Mouse (Mus musculus): Measurements from ENCODE around the gene Tpp1. TPM values are rescaled to one million over a fixed set of nuclear protein-coding genes. Genes with fewer than 3 reads are reported as not detected.

Tpp1 gene
- polyA plus RNA-seq (2015; fragmentation: Nextera tagmentation; extraction: Ambion mirVana): 74.3 and 75.9 TPM in 2 replicates

DNA sequence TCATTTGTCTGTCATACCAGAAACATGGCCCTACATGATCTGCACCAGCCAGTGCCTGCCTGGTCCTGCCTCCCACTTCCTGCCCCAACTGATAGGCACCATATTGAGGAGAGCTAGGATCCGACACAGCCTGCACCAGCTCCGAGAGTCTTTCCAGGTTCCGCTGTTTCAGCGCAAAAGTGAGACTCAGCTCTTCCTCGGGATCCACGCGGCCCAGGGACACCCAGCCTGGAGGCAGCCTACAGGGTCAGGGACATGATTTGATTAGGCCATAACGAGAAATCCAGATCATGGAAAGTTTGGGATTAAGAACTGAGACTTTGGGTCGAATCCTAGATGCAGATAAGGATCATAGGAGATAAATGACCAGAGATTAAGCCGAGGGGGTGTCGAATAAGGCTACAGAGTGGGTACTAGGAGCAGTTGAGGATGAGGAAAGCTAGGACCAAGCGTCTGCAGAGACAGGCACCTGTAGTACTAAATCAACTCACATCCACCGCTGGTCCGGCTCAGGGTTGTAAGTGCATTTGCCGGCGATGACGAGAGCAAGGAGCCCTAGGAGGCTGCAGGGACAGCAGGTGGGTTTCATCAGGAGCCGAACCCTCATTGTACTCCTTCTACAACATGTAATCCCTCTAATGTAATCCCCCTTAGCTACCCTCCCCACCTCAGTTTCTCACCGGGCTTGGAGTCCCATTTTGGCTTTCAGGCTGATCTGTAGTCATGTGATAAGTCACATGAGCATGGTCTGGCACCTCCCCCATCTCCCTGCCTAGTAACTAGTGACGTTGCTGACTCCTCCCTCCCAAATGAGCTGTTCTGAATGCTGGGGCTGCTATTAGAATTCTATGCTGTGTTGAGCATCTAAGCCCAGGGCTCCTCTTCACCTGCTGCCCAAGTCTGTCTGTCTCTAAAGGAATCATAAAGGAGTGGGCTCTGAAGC is at the start of gene Tpp1:
Gene Tpp1 (minus strand): TSS at position 745 of the 943 bp plus-strand sequence.
- Histone ChIP-seq H3K9me3 (no peaks in the 10 kb centered on the region), H3K4me3 (peak within 1 kb of the TSS; percentile 61), H3K4me2 (peak within 1 kb of the TSS; percentile 69), H3K36me3 (peaks cover 57% of the 10 kb centered on the region), H3K4me1 (peaks cover 12% of the 10 kb centered on the region), H3K27me3 (no peaks in the 10 kb centered on the region), H3K9ac (peak within 1 kb of the TSS; percentile 52), H3K27ac (peak within 1 kb of the TSS; percentile 67)
- WGBS: 25% methylated on average over 20 of the region's 20 CpGs
- peak; percentile 82 for ATAC-seq (ENCODE audit: insufficient number of reproducible peaks, low FRiP score, low TSS enrichment, low read depth)

DNA sequence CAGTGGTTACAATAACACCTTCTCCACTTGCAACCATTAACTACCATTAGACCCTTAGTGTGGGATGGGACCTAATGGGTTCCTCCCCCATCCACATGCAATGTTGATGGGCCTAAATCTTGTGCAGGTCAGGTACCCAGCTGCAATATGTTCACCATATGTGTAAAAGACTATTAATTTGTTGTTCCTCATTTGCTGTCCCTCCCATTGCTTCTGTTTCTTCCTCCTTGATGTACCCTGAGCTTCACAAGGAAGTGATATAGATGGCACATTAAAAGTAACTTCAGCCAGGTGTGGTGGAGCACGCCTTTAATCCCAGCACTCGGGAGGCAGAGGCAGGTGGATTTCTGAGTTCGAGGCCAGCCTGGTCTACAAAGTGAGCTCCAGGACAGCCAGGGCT is 44.9 kb upstream of the Tpp1 start:
- H3K27ac ChIP-seq: no peak overlapping the region
- no peaks in the 10 kb centered on the region for H3K36me3 ChIP-seq
- no peak for ATAC-seq (ENCODE audit: insufficient number of reproducible peaks, low FRiP score, low TSS enrichment, low read depth)
- H3K27me3 ChIP-seq: no peaks in the 10 kb centered on the region
- H3K9me3 ChIP-seq: no peaks in the 10 kb centered on the region
- H3K4me2 ChIP-seq: no peak overlapping the region
- WGBS: 91% methylated on average over 3 of the region's 3 CpGs
- no peak overlapping the region for H3K9ac ChIP-seq
- H3K4me3 ChIP-seq: no peak overlapping the region
- no peaks in the 10 kb centered on the region; the same call in 1 of the 2 replicates for H3K4me1 ChIP-seq

DNA sequence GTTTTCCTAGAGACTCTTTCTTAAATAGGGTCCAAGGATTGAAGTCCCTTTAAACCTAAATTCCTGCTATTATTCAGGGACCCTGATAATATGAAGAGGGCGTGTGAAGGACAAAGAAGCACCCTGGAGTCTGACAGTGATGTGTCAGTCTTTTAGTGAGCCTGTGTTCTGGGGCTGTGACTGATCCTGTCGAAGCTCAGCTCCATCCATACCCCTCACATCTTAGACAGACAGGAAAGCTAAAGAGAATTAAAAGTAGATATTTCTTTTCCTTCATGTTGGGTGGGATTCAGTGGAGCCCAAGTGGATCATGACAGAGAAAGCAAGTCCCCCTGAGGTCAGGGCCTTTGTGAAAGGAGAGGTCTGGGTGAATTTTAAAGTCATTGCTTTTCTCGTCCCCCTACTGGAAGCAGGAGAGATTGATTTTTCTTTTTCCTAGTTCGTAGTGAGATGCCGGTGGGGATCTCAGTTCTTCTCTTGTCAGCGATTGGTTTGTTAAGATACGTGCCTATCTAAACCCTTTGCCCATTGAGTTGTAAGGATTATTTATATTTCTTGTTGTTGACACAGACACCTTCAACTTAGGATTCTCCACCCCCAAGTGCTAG is 43.8 kb upstream of the Tpp1 start:
- Histone ChIP-seq H3K27me3 (no peaks in the 10 kb centered on the region), H3K36me3 (no peaks in the 10 kb centered on the region), H3K27ac (no peak overlapping the region), H3K4me2 (no peak overlapping the region), H3K4me1 (no peaks in the 10 kb centered on the region), H3K9me3 (no peaks in the 10 kb centered on the region), H3K4me3 (no peak overlapping the region), H3K9ac (no peak overlapping the region)
- 24% methylated on average over 7 of the region's 7 CpGs for WGBS
- ATAC-seq (ENCODE audit: insufficient number of reproducible peaks, low FRiP score, low TSS enrichment, low read depth): no peak

DNA sequence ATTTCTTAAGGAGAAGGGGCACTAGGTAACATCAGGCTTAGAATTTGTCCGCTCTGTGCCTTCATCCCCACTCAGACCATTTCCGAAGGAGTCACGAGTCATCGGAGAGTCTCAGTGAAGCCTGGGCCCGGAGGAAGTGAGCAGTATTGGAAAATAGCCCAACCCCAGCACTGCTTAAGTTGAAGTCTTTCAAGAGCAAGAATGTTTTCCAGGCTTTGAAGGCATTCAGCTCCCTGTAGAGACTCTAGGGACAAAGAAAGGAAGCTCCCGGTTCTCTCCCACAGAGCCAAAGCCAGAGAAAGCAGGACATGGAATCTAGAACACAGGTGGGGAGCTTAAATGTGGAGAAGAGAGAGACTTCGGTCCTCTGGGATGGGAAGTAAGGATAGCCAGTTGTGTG is 41.7 kb upstream of the Tpp1 start:
- 70% methylated on average over 7 of the region's 7 CpGs for WGBS
- Histone ChIP-seq H3K27me3 (no peaks in the 10 kb centered on the region), H3K4me1 (no peaks in the 10 kb centered on the region), H3K27ac (0 out of 2 replicates have a peak overlapping the region, but pooled peaks have one; percentile 7), H3K9me3 (no peaks in the 10 kb centered on the region), H3K4me2 (no peak overlapping the region), H3K4me3 (no peak overlapping the region), H3K9ac (no peak overlapping the region), H3K36me3 (no peaks in the 10 kb centered on the region)
- no peak for ATAC-seq (ENCODE audit: insufficient number of reproducible peaks, low FRiP score, low TSS enrichment, low read depth)

DNA sequence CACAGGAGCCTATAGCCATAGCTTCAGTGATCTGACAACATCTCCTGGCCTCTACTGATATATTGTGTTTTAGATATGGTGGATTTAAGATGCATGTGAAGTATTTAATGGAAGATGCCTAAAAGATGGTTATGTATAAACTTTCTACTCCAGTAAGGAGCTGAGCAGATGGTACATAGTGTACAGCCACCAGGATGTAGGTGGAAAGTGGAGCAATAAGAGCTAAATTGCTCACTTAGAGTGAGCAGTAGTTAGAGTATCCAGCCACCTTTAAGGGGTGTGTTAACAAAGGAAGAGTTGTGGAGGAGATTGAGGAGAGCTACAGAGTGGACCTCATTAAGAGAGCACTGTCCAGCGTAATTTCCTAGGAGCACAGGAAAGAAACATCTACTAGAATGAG is 39.1 kb upstream of the Tpp1 start:
- Histone ChIP-seq H3K27me3 (no peaks in the 10 kb centered on the region), H3K4me3 (no peak overlapping the region), H3K4me2 (no peak overlapping the region), H3K36me3 (no peaks in the 10 kb centered on the region), H3K9ac (no peak overlapping the region), H3K4me1 (peaks cover 9% of the 10 kb centered on the region), H3K9me3 (no peaks in the 10 kb centered on the region), H3K27ac (no peak overlapping the region)
- WGBS: 87% methylated on average over 1 of the region's 1 CpGs
- ATAC-seq (ENCODE audit: insufficient number of reproducible peaks, low FRiP score, low TSS enrichment, low read depth): no peak

DNA sequence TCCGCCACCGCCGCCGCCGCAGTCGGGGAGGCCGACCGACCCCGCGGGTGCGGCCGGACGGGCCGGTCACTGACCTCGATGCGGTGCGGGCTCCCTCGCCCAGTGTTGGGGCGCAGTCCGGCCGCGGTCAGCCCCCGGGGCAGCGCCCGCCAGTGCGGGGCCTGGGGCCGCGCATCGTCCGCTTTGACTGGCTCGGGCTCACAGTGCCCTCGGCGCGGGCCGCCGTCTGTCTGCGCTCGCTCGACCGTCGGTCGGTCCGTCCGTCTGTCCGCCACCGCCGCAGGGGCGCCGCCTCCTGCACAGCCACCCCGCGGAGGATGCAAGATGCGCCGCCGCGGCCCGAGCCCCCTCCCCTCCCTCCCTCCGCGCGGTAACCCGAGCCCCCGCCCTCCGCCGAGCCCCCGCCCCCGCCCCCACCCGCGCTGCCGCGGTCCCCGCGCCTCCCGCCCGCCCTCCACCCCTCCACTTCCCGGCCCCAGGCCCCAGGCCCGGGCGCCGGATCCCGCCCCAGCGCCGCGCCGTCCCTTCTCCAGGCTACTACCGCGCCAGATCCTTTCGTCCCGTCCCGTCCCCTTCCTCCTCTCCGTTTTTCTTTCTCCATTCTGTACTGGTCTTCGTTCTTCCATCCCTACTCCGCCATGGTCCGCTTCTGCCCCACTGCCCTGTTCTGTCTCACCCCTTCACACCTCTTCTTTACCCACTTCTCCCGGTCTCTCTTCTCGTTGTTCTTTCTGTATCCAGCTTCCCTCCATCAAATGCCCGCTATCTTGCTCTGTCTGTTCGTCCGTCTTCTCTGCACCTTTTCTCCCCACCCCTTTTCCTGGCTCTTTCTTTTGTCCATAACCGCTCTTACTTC is 35.5 kb upstream of the Tpp1 start, which contains the start of gene Dchs1:
Gene Dchs1 (minus strand): TSS at position 370 of the 856 bp plus-strand sequence.
- Histone ChIP-seq H3K27me3 (no peaks in the 10 kb centered on the region), H3K9me3 (no peaks in the 10 kb centered on the region), H3K9ac (peak within 1 kb of the TSS; percentile 92), H3K4me1 (peaks cover 41% of the 10 kb centered on the region), H3K36me3 (0 out of 2 replicates have a peak, but pooled peaks cover 5% of the 10 kb centered on the region), H3K4me3 (peak within 1 kb of the TSS; percentile 93), H3K4me2 (peak within 1 kb of the TSS; percentile 67), H3K27ac (peak within 1 kb of the TSS; percentile 93)
- under 1% methylated on average over 68 of the region's 97 CpGs for WGBS
- peak; percentile 70 for ATAC-seq (ENCODE audit: insufficient number of reproducible peaks, low FRiP score, low TSS enrichment, low read depth)

DNA sequence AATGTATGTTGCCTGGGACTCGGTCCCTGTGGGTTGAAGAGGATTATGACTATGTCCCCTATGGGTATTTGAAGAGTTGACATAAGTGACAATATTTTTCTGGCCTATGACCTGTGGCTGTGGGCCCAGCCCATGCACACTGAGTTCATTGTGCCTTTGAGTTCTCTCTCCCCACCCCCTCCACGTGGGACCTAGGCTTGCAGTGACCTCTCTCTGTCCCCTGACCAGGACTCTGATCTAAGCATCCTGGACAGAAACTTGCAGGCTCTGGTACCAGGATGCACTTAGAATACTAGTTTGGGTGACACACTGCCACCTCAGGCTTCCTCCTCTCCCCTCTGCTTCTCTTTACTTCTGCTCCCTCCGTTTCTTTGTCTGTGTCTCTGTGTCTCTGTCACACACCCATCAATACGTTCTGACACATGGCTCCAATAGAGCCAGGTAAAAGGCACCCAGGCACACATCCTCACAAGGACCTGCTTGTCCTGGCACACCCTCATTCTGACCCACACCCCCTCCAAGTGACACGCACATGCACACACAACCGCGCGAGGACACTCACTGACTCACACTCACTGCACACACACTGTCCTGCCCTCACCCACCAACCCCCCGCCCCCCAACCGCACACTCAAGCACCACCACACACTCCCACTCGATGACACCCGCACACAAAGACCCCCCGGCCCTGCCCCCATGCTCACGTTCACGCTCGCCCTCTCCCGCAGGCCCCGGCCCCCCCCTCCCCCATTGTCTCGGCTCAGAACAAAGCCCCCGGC is 34.7 kb upstream of the Tpp1 start:
- Histone ChIP-seq H3K4me3 (peak overlapping the region; percentile 93), H3K27ac (peak overlapping the region; percentile 93), H3K36me3 (peaks cover 7% of the 10 kb centered on the region), H3K9me3 (no peaks in the 10 kb centered on the region), H3K27me3 (no peaks in the 10 kb centered on the region), H3K4me1 (peaks cover 41% of the 10 kb centered on the region), H3K9ac (peak overlapping the region; percentile 92), H3K4me2 (peak overlapping the region; percentile 67)
- WGBS: 5% methylated on average over 13 of the region's 20 CpGs
- peak; percentile 41; the same call in 1 of the 2 replicates for ATAC-seq (ENCODE audit: insufficient number of reproducible peaks, low FRiP score, low TSS enrichment, low read depth)

DNA sequence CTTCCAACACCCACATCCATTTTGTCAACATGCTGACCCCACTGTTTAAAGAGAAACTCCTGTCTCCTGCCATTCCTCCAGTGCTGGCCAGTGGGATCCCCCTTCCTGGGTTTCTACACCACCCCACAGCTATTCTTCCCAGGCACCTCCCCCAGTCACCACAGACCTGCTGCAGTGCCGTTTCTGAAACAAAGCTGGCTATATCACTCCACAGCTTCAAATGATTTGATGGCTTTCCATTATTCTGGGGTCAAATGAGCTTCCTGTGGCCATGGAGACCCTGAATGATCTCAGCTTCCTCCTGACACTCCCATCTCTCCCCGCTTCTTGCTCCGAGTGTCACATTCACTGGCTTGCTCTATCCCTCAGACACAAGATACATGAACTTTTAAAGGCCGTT is 32.5 kb upstream of the Tpp1 start:
- Histone ChIP-seq H3K4me1 (peaks cover 42% of the 10 kb centered on the region), H3K36me3 (peaks cover 24% of the 10 kb centered on the region), H3K27ac (peak overlapping the region; percentile 27; the same call in 1 of the 2 replicates), H3K27me3 (no peaks in the 10 kb centered on the region), H3K4me3 (no peak overlapping the region), H3K9me3 (no peaks in the 10 kb centered on the region), H3K4me2 (peak overlapping the region; percentile 27), H3K9ac (no peak overlapping the region)
- 31% methylated on average over 4 of the region's 4 CpGs for WGBS
- ATAC-seq (ENCODE audit: insufficient number of reproducible peaks, low FRiP score, low TSS enrichment, low read depth): no peak

DNA sequence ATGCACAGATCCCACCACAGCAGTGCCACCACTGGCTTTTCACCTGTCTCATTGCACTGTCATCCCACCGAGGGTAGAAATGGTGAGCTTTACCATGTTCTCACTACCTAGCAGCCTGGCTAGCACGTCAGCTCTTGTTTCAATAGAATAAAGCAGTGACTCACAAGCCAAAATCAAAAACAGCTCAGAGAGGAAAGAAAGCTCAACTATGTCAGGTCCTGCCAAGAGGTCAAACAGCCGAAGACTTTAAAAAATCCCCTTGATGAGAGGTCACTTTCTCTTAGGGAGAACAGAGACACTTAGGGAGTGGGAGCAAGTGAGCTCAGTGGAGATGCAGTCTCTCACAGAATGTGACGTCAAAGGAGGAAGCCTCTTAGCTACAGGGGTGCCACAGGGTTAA is 31.8 kb upstream of the Tpp1 start:
- Histone ChIP-seq H3K27ac (no peak overlapping the region), H3K9ac (no peak overlapping the region), H3K36me3 (peaks cover 24% of the 10 kb centered on the region), H3K9me3 (no peaks in the 10 kb centered on the region), H3K4me2 (no peak overlapping the region), H3K4me3 (no peak overlapping the region), H3K4me1 (peaks cover 49% of the 10 kb centered on the region), H3K27me3 (no peaks in the 10 kb centered on the region)
- WGBS: 44% methylated on average over 4 of the region's 4 CpGs
- no peak for ATAC-seq (ENCODE audit: insufficient number of reproducible peaks, low FRiP score, low TSS enrichment, low read depth)

DNA sequence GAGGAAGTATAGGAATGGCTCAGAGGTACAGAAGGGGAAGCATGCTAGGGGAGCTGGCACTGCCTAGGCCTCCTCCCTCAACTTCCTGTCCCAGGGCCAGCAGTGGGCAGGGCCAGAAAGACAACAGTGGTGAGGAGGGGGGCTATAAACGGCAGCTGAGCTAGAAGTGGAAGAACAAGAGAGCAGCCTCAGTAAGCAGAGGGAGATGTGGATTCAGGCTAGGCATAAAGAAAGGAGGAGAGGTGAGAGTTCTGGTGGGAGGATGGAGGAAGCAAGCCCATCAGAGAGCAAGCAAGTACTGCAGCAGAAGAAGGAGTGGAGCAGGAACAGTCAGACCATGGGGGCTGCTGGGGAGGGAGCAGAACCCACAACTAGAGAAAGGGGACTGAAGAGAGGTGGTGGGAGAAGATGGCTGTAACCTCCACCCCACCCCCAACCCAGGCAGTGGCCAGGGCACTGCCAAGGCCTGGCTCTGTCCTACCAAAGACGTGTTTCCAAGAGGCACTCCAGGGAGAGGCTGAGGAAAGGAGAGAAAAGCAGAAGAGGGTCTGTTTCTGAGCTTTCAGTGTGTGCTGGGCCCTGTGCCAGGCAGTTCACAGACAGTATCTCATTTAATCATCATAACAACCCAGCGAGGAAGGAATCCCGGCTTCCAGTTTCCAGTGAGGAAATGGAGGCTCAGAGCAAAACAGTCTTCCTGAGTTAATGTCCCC is 26.7 kb upstream of the Tpp1 start:
- Histone ChIP-seq H3K9ac (peak overlapping the region; percentile 18; the same call in 1 of the 2 replicates), H3K4me1 (peaks cover 41% of the 10 kb centered on the region), H3K36me3 (peaks cover 33% of the 10 kb centered on the region), H3K4me3 (peak overlapping the region; percentile 38), H3K9me3 (no peaks in the 10 kb centered on the region), H3K27ac (peak overlapping the region; percentile 94), H3K4me2 (peak overlapping the region; percentile 53), H3K27me3 (no peaks in the 10 kb centered on the region)
- WGBS: 9% methylated on average over 4 of the region's 4 CpGs
- peak; percentile 90 for ATAC-seq (ENCODE audit: insufficient number of reproducible peaks, low FRiP score, low TSS enrichment, low read depth)
